Mouse (Mus musculus): ENCODE results near the gene Tnik.

DNA sequence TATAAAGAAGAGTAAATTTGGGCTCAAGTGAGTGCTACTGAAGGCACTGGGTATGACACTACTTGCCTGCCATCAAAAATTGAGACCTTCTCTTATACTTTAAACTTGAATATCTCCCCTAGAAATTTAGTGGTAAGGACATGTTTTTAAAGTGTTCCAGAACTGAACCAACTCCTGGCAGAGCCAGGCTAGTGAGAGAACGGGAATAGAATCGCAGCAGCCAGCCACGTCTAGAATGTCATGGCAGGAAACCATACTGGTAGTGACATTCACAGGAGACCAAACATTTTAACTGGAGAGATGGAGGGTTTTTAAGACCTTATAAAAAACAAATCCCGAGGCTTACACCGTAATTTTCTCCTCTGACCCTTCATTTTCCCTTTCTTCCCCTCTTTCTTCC, 172.5 kb downstream of the Tnik start:
- TF ChIP-seq GATA1 (IDR thresholded peaks at IDR 0.05; ENCODE audit: borderline replicate concordance, low read length) = no peak
- no peak for TF ChIP-seq FLI1 (IDR thresholded peaks at IDR 0.05; ENCODE audit: low read length)
